Mouse (Mus musculus) cerebellum, postnatal 4 days (tissue): ENCODE results near the gene Ikzf3.

Experiments used
- DNase-seq, 2 experiments: peaks; one replicate each; pipeline ENCODE4 v3.0.0; 2022; ENCODE audit warnings: low spot score in 2 of 2, mixed read lengths in 1 of 2

Ikzf3 gene

GRCm38 (mm10) chr11:98545711-98546231, at the start of gene Ikzf3:
Gene Ikzf3, minus strand, starts transcription at chr11:98546031.
- peak in 1 of 2 experiments; percentile 6 for DNase-seq

DNA sequence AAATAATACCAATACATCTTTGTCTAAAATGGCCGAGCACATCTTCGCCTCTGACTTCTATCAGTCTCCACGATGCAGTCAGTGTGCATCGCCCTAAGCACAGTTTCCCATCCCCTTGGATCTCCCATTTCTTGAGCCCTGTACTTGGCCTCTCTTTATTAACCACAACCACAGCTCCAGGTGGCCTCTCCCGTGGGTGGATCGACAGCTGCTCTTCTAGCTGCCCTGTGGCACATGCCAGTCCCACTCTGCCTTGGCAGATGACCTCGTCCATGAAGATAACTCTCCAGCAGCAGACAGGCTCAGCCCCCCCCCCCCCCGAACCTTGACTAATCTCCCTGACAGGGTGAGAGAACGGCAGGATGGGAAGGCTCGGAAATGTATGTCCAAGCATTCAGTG, 49.6 kb upstream of the Ikzf3 start:
- DNase-seq, result no peak

DNA sequence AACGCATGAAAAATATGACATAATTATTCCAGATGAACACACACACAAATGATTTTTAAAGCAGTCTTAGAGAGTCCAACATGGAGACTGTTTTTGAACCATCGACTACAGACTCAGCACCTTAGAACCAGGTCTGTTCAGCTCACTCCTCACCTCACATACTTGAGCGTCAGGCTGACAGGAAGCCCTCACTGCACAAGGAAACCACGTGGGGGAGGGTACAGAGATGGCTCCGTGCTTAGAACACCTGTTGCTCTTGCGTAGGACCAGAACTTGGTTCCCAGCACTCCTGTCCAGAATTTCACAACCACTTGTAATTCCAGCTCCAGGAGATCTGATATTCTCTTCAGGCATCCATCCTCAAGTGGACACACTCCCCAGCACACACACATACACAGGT, 49.2 kb upstream of the Ikzf3 start:
- no peak for DNase-seq

DNA sequence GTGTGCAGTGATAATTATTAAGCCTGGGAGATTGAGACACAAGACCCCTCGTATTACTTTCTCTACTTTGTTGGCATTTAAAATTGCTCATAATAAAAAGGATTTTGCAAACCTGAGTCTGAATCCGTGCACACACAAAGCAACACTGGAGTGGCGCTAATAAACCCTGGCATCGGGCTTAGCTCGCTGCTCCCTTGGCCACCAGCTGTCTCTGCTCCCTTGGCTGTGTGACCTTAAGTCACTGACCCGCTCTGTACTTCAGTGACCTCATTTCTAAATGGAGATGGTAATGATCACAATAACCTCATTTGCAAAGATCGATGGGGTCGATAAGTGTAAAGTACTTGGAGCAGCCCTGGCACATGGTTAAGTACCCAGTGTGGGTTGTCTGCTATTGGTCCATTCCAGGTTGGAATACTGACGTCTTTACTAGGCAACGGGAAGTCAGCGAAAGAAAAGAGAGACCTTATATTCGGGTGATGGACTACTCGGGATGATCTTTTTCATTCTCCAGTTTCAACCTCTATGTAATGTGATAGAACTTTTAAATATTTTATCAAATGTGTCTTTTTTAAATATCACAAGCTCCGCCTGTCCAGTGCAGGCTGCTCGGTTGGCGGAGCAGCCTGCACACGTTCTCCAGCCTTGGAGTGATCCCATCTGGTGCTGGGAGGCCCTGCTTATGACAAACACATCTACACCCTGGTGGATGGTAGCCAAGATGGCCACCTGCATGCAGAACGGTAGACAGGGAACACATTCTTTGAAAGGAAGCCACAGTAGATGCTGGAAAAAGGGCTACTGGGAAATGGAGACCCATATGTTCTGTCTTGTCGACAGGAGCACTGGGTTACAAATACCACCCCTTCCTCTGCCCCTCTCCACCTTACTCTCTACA, 45.0 kb upstream of the Ikzf3 start:
- DNase-seq, result no peak

DNA sequence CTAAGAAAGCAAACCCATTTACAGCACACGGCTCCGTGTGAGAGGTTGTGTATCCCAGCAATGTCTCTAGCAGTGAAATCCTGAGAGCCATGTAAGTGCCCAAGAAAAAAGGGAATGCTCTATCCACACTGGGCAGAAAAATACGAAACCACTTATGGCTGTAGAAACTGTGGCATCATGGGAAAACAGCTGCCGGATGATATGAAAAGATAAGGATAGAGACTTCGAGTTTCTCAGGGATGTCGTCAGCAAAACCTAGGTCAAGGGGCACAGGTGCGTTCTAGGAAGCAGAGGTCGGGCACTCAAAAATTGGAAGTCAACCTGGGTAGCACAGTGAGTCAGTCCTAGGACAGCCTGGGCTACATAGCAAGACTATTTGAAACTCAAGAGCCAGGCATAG, 43.5 kb upstream of the Ikzf3 start:
- no peak for DNase-seq

DNA sequence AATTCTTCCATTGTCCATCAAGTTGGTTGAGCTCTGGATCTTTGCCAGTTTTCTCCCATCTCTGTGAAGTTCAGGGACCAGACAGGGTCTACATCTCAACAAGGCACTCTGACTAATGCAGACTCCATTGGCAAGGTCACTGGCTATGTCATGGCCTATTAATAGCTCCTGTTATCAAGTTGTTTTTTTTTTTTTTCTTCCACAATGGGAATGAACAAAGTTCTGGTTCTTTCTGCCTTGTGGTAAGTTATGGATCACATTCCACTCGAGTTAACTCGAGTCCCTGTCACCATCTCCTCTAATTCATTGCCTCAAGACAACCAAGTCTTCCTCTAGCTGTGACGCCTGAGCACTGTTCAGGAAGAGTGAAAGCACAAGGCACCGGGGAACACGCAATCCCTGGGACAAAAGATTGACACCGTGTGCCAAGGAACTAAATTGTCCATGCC, 43.0 kb upstream of the Ikzf3 start:
- no peak for DNase-seq

DNA sequence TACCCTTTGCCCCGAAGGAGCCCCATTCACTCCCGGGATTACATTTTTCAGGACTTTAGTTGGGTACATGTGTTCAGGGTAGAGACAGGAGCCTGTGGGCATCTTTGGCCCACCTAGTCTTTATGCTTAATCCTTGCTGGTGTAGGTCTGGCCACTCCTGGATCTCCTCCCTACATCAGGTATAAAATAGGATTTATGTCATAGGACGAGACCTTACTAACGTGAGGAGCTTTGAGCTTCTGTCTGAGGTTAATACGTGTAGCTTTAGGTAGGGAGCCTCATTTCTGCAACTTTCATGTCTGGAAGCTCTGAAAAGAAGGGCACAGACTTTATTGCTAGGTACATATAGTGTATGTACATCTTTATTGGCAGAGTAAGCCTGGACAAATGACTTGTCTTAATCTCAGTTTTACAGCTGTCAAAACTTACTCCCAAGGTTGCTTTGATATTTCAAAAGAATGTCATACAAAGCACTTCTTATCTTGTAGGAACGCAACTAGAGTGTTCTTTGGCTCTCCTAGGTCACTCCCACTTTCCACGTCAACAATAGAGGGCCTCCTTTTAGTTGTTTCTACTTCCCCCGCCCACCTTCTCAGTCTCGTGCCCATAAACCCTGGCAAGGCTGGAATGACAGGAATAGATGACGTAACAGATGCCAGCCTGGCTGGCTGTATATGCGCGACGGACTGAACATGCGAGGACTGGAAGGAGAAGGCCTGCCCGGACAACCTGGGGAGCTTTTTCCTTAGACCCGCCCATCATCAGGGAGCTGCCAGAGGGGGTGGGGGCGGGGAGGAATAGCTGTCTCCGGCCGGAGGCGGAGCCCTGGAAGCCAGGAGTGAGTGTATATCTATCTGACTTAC, 42.1 kb upstream of the Ikzf3 start:
- DNase-seq, result peak in 1 of 2 experiments; percentile 49

DNA sequence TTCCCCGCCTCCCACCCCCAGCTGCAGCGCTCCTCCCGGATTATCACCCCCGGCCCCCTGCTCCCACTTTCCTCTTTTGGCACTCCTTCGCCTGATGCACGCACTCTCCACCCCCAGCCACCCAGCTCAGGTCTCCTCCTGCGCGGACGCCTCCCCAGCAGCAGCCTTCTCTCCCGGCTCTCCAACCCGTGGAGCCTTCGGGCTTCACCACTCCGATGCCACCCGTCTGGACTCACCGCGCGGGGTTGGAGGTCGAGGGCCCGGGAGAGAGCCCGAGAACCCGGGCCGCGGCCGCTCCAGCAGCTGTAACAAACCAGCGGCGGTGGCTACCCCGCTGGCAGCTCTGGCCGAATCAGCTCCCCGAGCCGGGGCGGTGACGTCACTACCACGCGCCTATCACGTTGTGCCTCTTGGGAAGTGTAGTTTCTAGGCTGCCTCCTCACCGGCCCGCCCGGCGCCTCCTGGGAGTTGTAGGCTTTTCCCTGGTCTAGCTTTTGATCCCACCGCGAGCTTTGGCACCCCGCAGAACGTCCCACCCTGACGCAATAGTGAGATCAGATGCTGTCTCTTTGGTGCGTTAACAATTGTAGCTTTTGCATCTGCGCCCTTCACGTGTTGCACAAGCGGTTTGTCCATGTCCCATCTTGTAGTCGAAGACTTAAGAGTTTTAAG, 41.2 kb upstream of the Ikzf3 start, which contains the start of gene Ormdl3:
Gene Ormdl3, minus strand, starts transcription at position 477 of the 672 bp plus-strand sequence.
- peak; percentile 98 to 99 for DNase-seq

- DNase-seq, result peak in 1 of 2 experiments; percentile 27
These were observed 40.5 kb upstream of the Ikzf3 start for GRCm38 (mm10) chr11:98586087-98586891.

GRCm38 (mm10) chr11:98584629-98585177, 38.9 kb upstream of the Ikzf3 start:
- DNase-seq, result no peak

DNA sequence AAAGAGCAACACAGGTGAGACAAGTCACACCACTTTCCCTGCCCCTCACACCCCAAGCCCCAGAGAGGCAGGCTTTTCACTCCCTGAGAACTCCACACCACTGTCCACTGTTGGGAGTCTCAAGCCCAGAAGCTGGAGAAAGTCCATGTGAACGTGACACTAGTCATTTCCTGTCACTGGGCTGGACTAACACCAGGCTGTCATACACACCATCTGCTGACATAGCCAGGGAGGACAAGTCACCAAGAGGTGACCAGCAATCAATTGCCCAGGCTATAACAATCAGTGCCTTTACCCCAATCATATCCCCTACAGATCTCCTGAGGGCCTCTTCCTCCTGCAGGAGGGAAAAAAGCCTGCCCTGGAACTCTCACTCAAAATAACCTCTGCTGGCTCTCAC, 38.3 kb upstream of the Ikzf3 start:
- no peak for DNase-seq

DNA sequence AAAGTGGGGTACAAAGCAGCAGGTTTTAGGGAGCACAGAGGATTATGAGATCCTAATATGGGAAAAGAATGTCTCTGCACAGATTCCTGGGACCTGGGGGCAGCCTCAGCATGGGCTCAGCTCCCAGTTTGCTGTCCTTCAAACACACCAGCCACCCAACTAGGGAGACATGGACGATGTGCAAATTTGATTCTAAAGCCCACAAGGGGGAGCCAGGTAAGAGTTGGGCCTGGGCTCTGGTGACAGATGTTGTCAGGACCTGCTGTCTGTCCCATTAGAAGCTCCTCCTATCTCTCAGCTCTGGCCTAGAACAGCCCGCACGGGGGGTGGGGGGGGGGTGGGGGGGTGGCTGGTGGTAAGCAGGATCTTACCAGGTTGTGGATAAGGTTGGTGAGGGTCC, 37.7 kb upstream of the Ikzf3 start:
- DNase-seq, result no peak

DNA sequence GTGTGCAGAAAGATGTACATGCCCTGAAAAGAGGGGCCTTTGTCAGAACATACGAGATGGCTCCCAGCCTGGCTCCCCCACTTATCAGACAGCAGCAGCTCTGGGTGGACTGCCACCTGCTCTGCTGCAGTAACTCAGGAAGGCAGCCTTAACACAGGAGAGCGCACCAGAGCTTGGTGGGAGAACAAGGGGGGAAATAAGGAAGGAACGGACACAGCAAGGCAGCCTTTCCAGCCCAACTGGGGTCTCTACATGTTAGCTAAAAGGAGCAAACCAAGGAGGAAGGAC, 37.4 kb upstream of the Ikzf3 start:
- no peak for DNase-seq

GRCm38 (mm10) chr11:98582551-98583264, 36.9 kb upstream of the Ikzf3 start:
- no peak for DNase-seq

DNA sequence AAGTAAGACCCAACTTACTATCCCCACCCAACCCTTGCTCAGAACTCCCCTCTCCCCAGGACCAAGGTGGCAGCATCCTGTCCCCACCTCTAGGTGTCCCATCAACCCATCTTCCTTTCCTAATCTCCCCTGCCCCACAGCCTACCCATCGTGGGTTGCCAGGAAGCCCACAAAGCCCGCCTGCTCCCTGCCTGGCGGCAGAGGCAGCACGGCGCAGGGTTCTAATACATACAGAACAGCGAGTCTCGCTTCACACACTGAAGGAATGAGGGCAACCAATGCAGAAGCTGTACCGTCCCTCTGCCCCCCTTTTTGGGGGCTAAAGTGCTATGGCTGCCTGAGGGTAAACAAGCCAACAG, 36.2 kb upstream of the Ikzf3 start:
- DNase-seq, result no peak

GRCm38 (mm10) chr11:98581286-98582029, 35.6 kb upstream of the Ikzf3 start:
- DNase-seq, result no peak

DNA sequence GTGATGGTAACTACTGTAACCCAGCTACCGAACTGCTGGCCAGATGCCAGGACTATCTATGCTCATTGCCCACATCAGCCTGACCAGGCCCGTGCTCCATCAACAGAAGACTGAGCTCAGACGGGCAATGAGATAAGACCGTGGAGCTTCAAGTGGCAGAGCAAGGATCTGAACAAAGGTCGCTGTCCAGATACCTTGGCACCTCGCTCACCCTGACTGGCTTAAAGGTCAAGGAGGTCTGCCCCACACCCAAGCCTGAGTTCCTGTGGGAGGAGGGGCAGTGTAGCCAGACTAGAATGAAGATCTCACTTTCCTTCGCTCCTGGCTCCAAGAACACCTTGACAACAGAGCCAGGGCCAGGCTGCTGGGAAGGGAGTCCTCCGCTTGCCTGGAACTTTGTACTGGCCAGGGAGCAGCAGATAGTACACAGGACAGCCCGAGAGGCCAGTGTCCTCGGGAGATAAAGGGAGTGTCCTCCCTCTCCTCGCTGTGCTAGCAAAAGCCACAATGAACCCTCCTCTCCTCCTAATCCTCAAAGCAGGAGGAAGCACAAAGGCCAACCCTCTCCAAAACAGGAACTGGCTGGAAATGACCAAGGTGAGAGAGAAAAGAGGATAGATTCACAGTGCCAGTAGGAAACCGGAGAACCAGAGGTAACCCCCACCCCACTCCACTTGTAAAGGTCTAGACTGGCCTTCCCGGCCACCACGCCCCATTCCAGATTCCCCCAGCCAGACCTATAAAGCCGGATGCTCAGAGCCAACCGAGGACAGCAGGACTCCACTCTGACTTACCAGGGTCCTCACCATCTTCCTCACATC, 34.7 kb upstream of the Ikzf3 start:
- DNase-seq, result no peak

- no peak for DNase-seq
These were observed 31.9 kb upstream of the Ikzf3 start for GRCm38 (mm10) chr11:98577776-98578175.

DNA sequence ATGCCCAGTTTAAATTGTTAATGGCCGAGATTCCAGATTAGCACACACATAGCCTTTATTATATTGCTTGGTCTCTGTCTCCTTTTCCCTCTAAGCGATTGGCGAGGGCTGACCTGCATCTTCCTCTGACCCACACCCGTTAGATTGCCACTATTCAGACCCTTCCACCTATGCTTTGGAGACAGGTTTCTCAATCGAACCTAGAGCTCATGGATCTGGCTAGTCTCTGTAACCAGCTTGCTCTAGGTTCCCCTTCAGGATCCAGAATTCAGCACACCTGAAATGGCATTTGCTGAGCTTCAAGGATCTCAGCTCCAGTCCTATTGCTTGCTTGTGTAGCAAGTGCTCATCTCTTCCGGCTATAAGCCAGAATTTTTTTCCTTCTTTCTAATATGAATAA, 23.6 kb upstream of the Ikzf3 start:
- DNase-seq, result no peak
